Mouse (Mus musculus) forelimb bud, embryonic 11.5 days (tissue): ENCODE measurements around the gene Cwc27.

ENCODE experiments used
- DNase-seq: peaks from one replicate; pipeline ENCODE4 v3.0.0-alpha.2; 2012; ENCODE audit warnings: low read depth, low spot score

The Cwc27 gene

GRCm38 (mm10) chr13:104816635-104817571, at the start of gene Cwc27:
Gene Cwc27 (minus strand): TSS chr13:104817142.
- peak; percentile 88 for DNase-seq

GRCm38 (mm10) chr13:104866726-104867125, 49.8 kb upstream of the Cwc27 start:
- DNase-seq: no peak

GRCm38 (mm10) chr13:104863127-104863979, 46.4 kb upstream of the Cwc27 start, which contains the start of gene Shisal2b:
Gene Shisal2b (minus strand): TSS chr13:104863893.
- DNase-seq: peak; percentile 45

- no peak for DNase-seq
Observed at GRCm38 (mm10) chr13:104853645-104854044, 36.7 kb upstream of the Cwc27 start.

- DNase-seq: no peak
Observed at GRCm38 (mm10) chr13:104843295-104844089, 26.6 kb upstream of the Cwc27 start.

- no peak for DNase-seq
Observed at GRCm38 (mm10) chr13:104841937-104842336, 25.0 kb upstream of the Cwc27 start.

- DNase-seq: no peak
Observed at GRCm38 (mm10) chr13:104837628-104838027, 20.7 kb upstream of the Cwc27 start.

- DNase-seq: no peak
Observed at GRCm38 (mm10) chr13:104832811-104833210, 15.9 kb upstream of the Cwc27 start.

- DNase-seq: no peak
Observed at GRCm38 (mm10) chr13:104825470-104825869, 8.5 kb upstream of the Cwc27 start.

- peak; percentile 49 for DNase-seq
Observed at GRCm38 (mm10) chr13:104822411-104822838, 5.5 kb upstream of the Cwc27 start.

GRCm38 (mm10) chr13:104821908-104822307, 5.0 kb upstream of the Cwc27 start:
- no peak for DNase-seq

- no peak for DNase-seq
Observed at GRCm38 (mm10) chr13:104821192-104821591, 4.2 kb upstream of the Cwc27 start.

- no peak for DNase-seq
Observed at GRCm38 (mm10) chr13:104817696-104818095, 754 bp upstream of the Cwc27 start.

- DNase-seq: no peak
Observed at GRCm38 (mm10) chr13:104816270-104816634, 690 bp downstream of the Cwc27 start.

- DNase-seq: peak; percentile 47
Observed at GRCm38 (mm10) chr13:104805681-104806080, 11.3 kb downstream of the Cwc27 start.

- DNase-seq: no peak
Observed at GRCm38 (mm10) chr13:104799566-104800182, 17.3 kb downstream of the Cwc27 start.

GRCm38 (mm10) chr13:104799067-104799466, 17.9 kb downstream of the Cwc27 start:
- DNase-seq: no peak

- DNase-seq: no peak
Observed at GRCm38 (mm10) chr13:104794421-104794820, 22.5 kb downstream of the Cwc27 start.

- DNase-seq: no peak
Observed at GRCm38 (mm10) chr13:104792184-104792583, 24.8 kb downstream of the Cwc27 start, which contains the start of gene Srek1ip1. Gene Srek1ip1 (plus strand): TSS chr13:104792484.

GRCm38 (mm10) chr13:104789663-104790062, 27.3 kb downstream of the Cwc27 start:
- peak; percentile 54 for DNase-seq

GRCm38 (mm10) chr13:104787260-104787659, 29.7 kb downstream of the Cwc27 start:
- DNase-seq: no peak
